Mouse (Mus musculus): Measurements from ENCODE around the gene Arhgap40.

DNA sequence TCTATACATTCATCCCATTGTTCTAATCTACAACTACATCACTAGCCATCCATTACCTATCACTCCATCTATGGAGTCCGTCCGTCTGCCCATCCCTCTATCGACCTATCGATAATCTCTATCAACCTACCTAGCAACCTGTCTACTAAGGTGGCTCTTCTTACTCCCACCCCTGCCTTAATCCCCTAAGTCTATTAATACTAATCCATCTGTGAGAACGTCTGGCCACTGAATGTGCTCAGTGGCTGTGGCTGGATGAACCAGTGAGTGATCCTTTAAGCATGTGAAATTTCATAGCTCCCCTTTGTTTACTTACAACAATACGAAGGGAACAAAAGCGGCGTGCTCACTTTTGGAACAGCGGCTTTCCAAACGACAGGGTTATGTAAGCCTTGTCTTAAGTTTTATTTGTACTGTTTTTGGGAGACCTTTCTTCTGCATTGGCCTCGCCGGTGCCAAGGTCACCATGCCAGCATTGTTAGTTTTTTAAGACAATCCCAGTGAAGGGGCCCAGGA is 1.3 kb downstream of the Arhgap40 start:
- TF ChIP-seq CTCF (IDR thresholded peaks at IDR 0.05; ENCODE audit: low read depth) (no peak), EP300 (IDR thresholded peaks at IDR 0.05; ENCODE audit: low read depth) (no peak)
